Mouse (Mus musculus) MEL (cell line): ENCODE results near the gene Msl1. TPM values are rescaled to one million over a fixed set of nuclear protein-coding genes. Genes with fewer than 3 reads are reported as not detected.

Experiments
- DNase-seq: peaks from one replicate; pipeline ENCODE4 v3.0.0; 2011; ENCODE audit warnings: low read depth, low spot score
- H3K27ac ChIP-seq: 2 replicates; pipeline ENCODE4 v1.5.1; 2012; ENCODE audit warnings: low read depth, mild to moderate bottlenecking, control low read depth, low read length, moderate library complexity; ENCODE audit not compliant: control insufficient read depth
- H3K27me3 ChIP-seq, 2 experiments: fragments of 150-350 bp in 1 of 2; sonication (generic) in 1 of 2; 2 replicates each; pipeline ENCODE4 v1.6.1; 2012; ENCODE audit warnings: low read length in 2 of 2, mild to moderate bottlenecking in 2 of 2, improper control_type of control experiment in 1 of 2, moderate library complexity in 1 of 2; ENCODE audit not compliant: insufficient read depth in 2 of 2, control insufficient read depth in 1 of 2
- H3K36me3 ChIP-seq, 2 experiments: 2 replicates each; pipeline ENCODE4 v1.6.1; 2012 to 2014; ENCODE audit warnings: low read length in 2 of 2, improper control_type of control experiment in 1 of 2, inconsistent platforms in 1 of 2, mild to moderate bottlenecking in 1 of 2; ENCODE audit not compliant: insufficient read depth in 2 of 2, control insufficient read depth in 1 of 2
- H3K4me1 ChIP-seq, 2 experiments: fragments of 150-350 bp in 1 of 2; sonication (generic) in 1 of 2; 2 replicates each; pipeline ENCODE4 v1.6.1; 2012; ENCODE audit warnings: low read length in 2 of 2, improper control_type of control experiment in 1 of 2, mild to moderate bottlenecking in 1 of 2; ENCODE audit not compliant: insufficient read depth in 2 of 2, control insufficient read depth in 1 of 2
- H3K4me3 ChIP-seq, 2 experiments: fragments of 150-350 bp in 1 of 2; sonication (generic) in 1 of 2; 2 replicates each; pipeline ENCODE4 v1.5.1; 2012; ENCODE audit warnings: low read depth in 2 of 2, low read length in 2 of 2, mild to moderate bottlenecking in 2 of 2, moderate library complexity in 2 of 2, control low read depth in 1 of 2, improper control_type of control experiment in 1 of 2; ENCODE audit not compliant: control insufficient read depth in 1 of 2, insufficient read depth in 1 of 2
- H3K79me2 ChIP-seq: 2 replicates; pipeline ENCODE4 v1.6.1; 2012; ENCODE audit warnings: mild to moderate bottlenecking, low read length, moderate library complexity; ENCODE audit not compliant: control insufficient read depth, poor library complexity, insufficient read depth
- H3K9ac ChIP-seq: 2 replicates; pipeline ENCODE4 v1.6.1; 2012; ENCODE audit warnings: low read depth, mild to moderate bottlenecking, control low read depth, low read length, moderate library complexity; ENCODE audit not compliant: control insufficient read depth, poor library complexity, severe bottlenecking
- H3K9me3 ChIP-seq: fragments of 150-350 bp; sonication (generic); replicated peaks from 2 replicates; pipeline ENCODE4 v1.6.1; 2012; ENCODE audit warnings: mild to moderate bottlenecking, low read length, improper control_type of control experiment, moderate library complexity; ENCODE audit not compliant: insufficient read depth
- BHLHE40 ChIP-seq: IDR thresholded peaks from 2 replicates; pipeline ENCODE4 v1.6.1; 2012; ENCODE audit warnings: low read depth, mild to moderate bottlenecking, inconsistent platforms, low read length, improper control_type of control experiment, borderline replicate concordance
- CTCF ChIP-seq, 3 experiments: IDR thresholded peaks in 2 of 3; conservative IDR thresholded peaks in 1 of 3; 2 replicates each; pipeline ENCODE4 v1.5.1; 2011 to 2012; ENCODE audit warnings: low read length in 3 of 3, low read depth in 2 of 3, mild to moderate bottlenecking in 2 of 3, improper control_type of control experiment in 1 of 3, inconsistent platforms in 1 of 3, mixed read lengths in 1 of 3, moderate library complexity in 1 of 3; ENCODE audit not compliant: control insufficient read depth in 1 of 3, insufficient read depth in 1 of 3, poor library complexity in 1 of 3, severe bottlenecking in 1 of 3
- ETS1 ChIP-seq: IDR thresholded peaks from 2 replicates; pipeline ENCODE4 v1.6.1; 2012; ENCODE audit warnings: low read depth, mild to moderate bottlenecking, inconsistent platforms, low read length, improper control_type of control experiment, moderate library complexity
- GATA1 ChIP-seq: IDR thresholded peaks from 2 replicates; pipeline ENCODE4 v1.6.1; 2011; ENCODE audit warnings: low read depth, low read length, improper control_type of control experiment
- HCFC1 ChIP-seq: IDR thresholded peaks from 2 replicates; pipeline ENCODE4 v1.6.1; 2012; ENCODE audit warnings: low read depth, mild to moderate bottlenecking, inconsistent platforms, low read length, improper control_type of control experiment, moderate library complexity
- MAZ ChIP-seq: IDR thresholded peaks from 2 replicates; pipeline ENCODE4 v1.6.1; 2012; ENCODE audit warnings: low read depth, mild to moderate bottlenecking, inconsistent platforms, low read length, improper control_type of control experiment
- POLR2AphosphoS2 ChIP-seq: IDR thresholded peaks from 2 replicates; pipeline ENCODE4 v1.6.1; 2011; ENCODE audit warnings: low read length, improper control_type of control experiment
- TBP ChIP-seq: IDR thresholded peaks from 2 replicates; pipeline ENCODE4 v1.8.0; 2011; ENCODE audit warnings: low read depth, low read length, improper control_type of control experiment
- polyA plus RNA-seq, 2 experiments: library from polyadenylated mRNA; stranded (reverse) in 1 of 2; unstranded in 1 of 2; fragments of >175 nt in 1 of 2; fragments of >200 nt in 1 of 2; gene quantifications; 2 replicates each; pipeline versions ENCODE4 v1.2.1 to v1.2.4; 2012; ENCODE audit warnings: low replicate concordance in 2 of 2, low read depth in 1 of 2; ENCODE audit not compliant: insufficient read length in 2 of 2, insufficient read depth in 1 of 2, missing spikeins in 1 of 2
- total RNA-seq: library from RNA; depleted of rRNA; stranded (reverse); fragments of 300-350 nt; gene quantifications from 2 replicates; pipeline ENCODE4 v1.2.3, GENCODE M21; 2012

The Msl1 gene
- total and polyA plus RNA-seq, 3 experiments: 37.1 to 49.4 TPM; not detected in 1

- no peak for TF ChIP-seq CTCF (IDR thresholded peaks at IDR 0.05 in 2 of 3, conservative IDR thresholded peaks at IDR 0.05 in 1 of 3; ENCODE audit: control insufficient read depth in 1 of 3, insufficient read depth in 1 of 3, low read depth in 2 of 3, low read length in 3 of 3, poor library complexity in 1 of 3, severe bottlenecking in 1 of 3)
- TF ChIP-seq ETS1: peak; percentile 69
- TF ChIP-seq HCFC1: 0 out of 2 replicates have a peak, but pooled peaks have one; percentile 50
Measured at GRCm38 (mm10) chr11:98768127-98769006, 26.9 kb upstream of the Msl1 start (continued).

- H3K4me1 ChIP-seq: peaks cover 38 to 60% of the 10 kb centered on the region in 2 experiments
- peak overlapping the region; percentile 43 for H3K9ac ChIP-seq
- no peaks in the 10 kb centered on the region for H3K27me3 ChIP-seq
- peaks cover 0 to 51% of the 10 kb centered on the region in 2 experiments; a peak in 2 of 4 replicates for H3K36me3 ChIP-seq
- peak overlapping the region; percentile 59 for H3K27ac ChIP-seq
- peak; percentile 28 for DNase-seq
- H3K79me2 ChIP-seq: no peaks in the 10 kb centered on the region; the same call in 1 of the 2 replicates
- peak; percentile 40; the same call in 1 of the 2 replicates for TF ChIP-seq GATA1
- 0 out of 2 replicates have a peak, but pooled peaks have one; percentile 5 for TF ChIP-seq HCFC1
- 0 out of 2 replicates have a peak, but pooled peaks have one; percentile 0 for TF ChIP-seq POLR2AphosphoS2
- 0 out of 2 replicates have a peak, but pooled peaks have one; percentile 18 for TF ChIP-seq BHLHE40
- TF ChIP-seq MAZ: no peak
- no peak for TF ChIP-seq TBP
- no peak overlapping the region for H3K4me3 ChIP-seq
- H3K9me3 ChIP-seq: no peaks in the 10 kb centered on the region
Measured at GRCm38 (mm10) chr11:98769007-98769954, 26.0 kb upstream of the Msl1 start.

- H3K4me3 ChIP-seq: no peak overlapping the region
- H3K9me3 ChIP-seq: no peaks in the 10 kb centered on the region
- DNase-seq: no peak
- H3K9ac ChIP-seq: no peak overlapping the region
- H3K4me1 ChIP-seq: peaks cover 38 to 66% of the 10 kb centered on the region in 2 experiments
- no peaks in the 10 kb centered on the region; the same call in 1 of the 2 replicates for H3K79me2 ChIP-seq
- no peaks in the 10 kb centered on the region for H3K27me3 ChIP-seq
- no peak overlapping the region for H3K27ac ChIP-seq
- peaks cover 0 to 51% of the 10 kb centered on the region in 2 experiments; a peak in 2 of 4 replicates for H3K36me3 ChIP-seq
- TF ChIP-seq CTCF (IDR thresholded peaks at IDR 0.05 in 2 of 3, conservative IDR thresholded peaks at IDR 0.05 in 1 of 3; ENCODE audit: control insufficient read depth in 1 of 3, insufficient read depth in 1 of 3, low read depth in 2 of 3, low read length in 3 of 3, poor library complexity in 1 of 3, severe bottlenecking in 1 of 3) (no peak), POLR2AphosphoS2 (0 out of 2 replicates have a peak, but pooled peaks have one; percentile 8)
Measured at GRCm38 (mm10) chr11:98770096-98770975, 25.0 kb upstream of the Msl1 start.
